Mouse (Mus musculus): Measurements from ENCODE around the gene 4930539E08Rik.

- no peak for TF ChIP-seq CTCF (IDR thresholded peaks at IDR 0.05; ENCODE audit: control insufficient read depth, insufficient read depth, low read length)
- no peak for TF ChIP-seq POLR2A (IDR thresholded peaks at IDR 0.05; ENCODE audit: borderline replicate concordance, control insufficient read depth, low read depth, low read length)
Measured at GRCm38 (mm10) chr17:28863926-28864325, 51.2 kb downstream of the 4930539E08Rik start.

Data from bone marrow, adult 2 months (tissue).